Mouse (Mus musculus): ENCODE measurements around the gene Hspa1b.
A peak's percentile ranks its signal among the peaks of the same experiment; 100 is the strongest.

Gene Hspa1b

GRCm38 (mm10) chr17:34928841-34929240 is 30.2 kb downstream of the Hspa1b start:
- no peak for DNase-seq (ENCODE audit: low spot score)

GRCm38 (mm10) chr17:34927306-34928019 is 31.6 kb downstream of the Hspa1b start:
- no peak for DNase-seq (ENCODE audit: low spot score)

GRCm38 (mm10) chr17:34924258-34924657 is 34.8 kb downstream of the Hspa1b start:
- DNase-seq (ENCODE audit: low spot score) = no peak

GRCm38 (mm10) chr17:34922939-34923338 is 36.1 kb downstream of the Hspa1b start:
- DNase-seq (ENCODE audit: low spot score) = no peak

- DNase-seq (ENCODE audit: low spot score) = no peak
Observed at GRCm38 (mm10) chr17:34917188-34917587, 41.9 kb downstream of the Hspa1b start.

GRCm38 (mm10) chr17:34916316-34916715 is 42.7 kb downstream of the Hspa1b start:
- no peak for DNase-seq (ENCODE audit: low spot score)

GRCm38 (mm10) chr17:34915410-34915831 is 43.6 kb downstream of the Hspa1b start:
- no peak for DNase-seq (ENCODE audit: low spot score)

- no peak for DNase-seq (ENCODE audit: low spot score)
Observed at GRCm38 (mm10) chr17:34913930-34914665, 44.9 kb downstream of the Hspa1b start, which contains the start of gene Slc44a4. TSS of gene Slc44a4 (plus strand) at chr17:34914466.

GRCm38 (mm10) chr17:34911945-34912351 is 47.1 kb downstream of the Hspa1b start:
- peak; percentile 49 for DNase-seq (ENCODE audit: low spot score)

- DNase-seq (ENCODE audit: low spot score) = no peak
Observed at GRCm38 (mm10) chr17:34910982-34911381, 48.1 kb downstream of the Hspa1b start.

Measured in left cerebral cortex, adult 11 months (tissue).